Mouse (Mus musculus) limb, embryonic 11.5 days (tissue): Measurements from ENCODE around the gene Fads6. TPM values are rescaled to one million over a fixed set of nuclear protein-coding genes. Genes with fewer than 3 reads are reported as not detected.

Experiments used
- ATAC-seq: fragments of 200-750 bp; cut with Nextera tagmentation; 2 replicates; pipeline ENCODE4 v1.8.0; 2017; ENCODE audit warnings: low read depth; ENCODE audit not compliant: insufficient number of reproducible peaks, low FRiP score, low TSS enrichment
- DNase-seq: peaks from one replicate; pipeline ENCODE4 v3.0.0-alpha.2; 2015; ENCODE audit warnings: low spot score
- H3K27ac ChIP-seq: fragments of 300-500 bp; sonication (generic); replicated peaks from 2 replicates; pipeline ENCODE4 v1.5.1; 2014; ENCODE audit warnings: low read depth, mild to moderate bottlenecking, low read length
- H3K27me3 ChIP-seq: fragments of 300-500 bp; sonication (generic); 2 replicates; pipeline ENCODE4 v1.6.1; 2014; ENCODE audit warnings: mild to moderate bottlenecking, low read length, mixed read lengths; ENCODE audit not compliant: control insufficient read depth, insufficient read depth
- H3K36me3 ChIP-seq: fragments of 300-500 bp; sonication (generic); 2 replicates; pipeline ENCODE4 v1.6.1; 2014; ENCODE audit warnings: mild to moderate bottlenecking, low read length, moderate library complexity, mixed read lengths; ENCODE audit not compliant: control insufficient read depth, insufficient read depth
- H3K4me1 ChIP-seq: fragments of 300-500 bp; sonication (generic); 2 replicates; pipeline ENCODE4 v1.6.1; 2014; ENCODE audit warnings: low read length, mixed read lengths; ENCODE audit not compliant: control insufficient read depth, insufficient read depth
- H3K4me2 ChIP-seq: fragments of 300-500 bp; sonication (generic); 2 replicates; pipeline ENCODE4 v1.6.1; 2014; ENCODE audit warnings: low read depth, mild to moderate bottlenecking, moderate library complexity; ENCODE audit not compliant: severe bottlenecking
- H3K4me3 ChIP-seq: fragments of 300-500 bp; sonication (generic); 2 replicates; pipeline ENCODE4 v1.5.1; 2014; ENCODE audit warnings: low read depth, low read length
- H3K9ac ChIP-seq: fragments of 300-500 bp; sonication (generic); 2 replicates; pipeline ENCODE4 v1.6.1; 2014; ENCODE audit warnings: mild to moderate bottlenecking, low read length
- H3K9me3 ChIP-seq: fragments of 300-500 bp; sonication (generic); 2 replicates; pipeline ENCODE4 v1.6.1; 2016; ENCODE audit warnings: low read length; ENCODE audit not compliant: control insufficient read depth
- WGBS: fragments of 180-500 bp; shearing (Covaris S2); extraction: QIAGEN DNeasy Blood & Tissue Kit; methylation state at CpG from one replicate; pipeline ENCODE4 v1.1.7; 2014; 5-methylcytosine and 5-hydroxymethylcytosine counted together
- polyA plus RNA-seq: library from polyadenylated mRNA; unstranded; fragments of >200 nt; fragmentation: Nextera tagmentation; extraction: Ambion mirVana; gene quantifications from 2 replicates; pipeline ENCODE4 v1.2.1, GENCODE M21; 2014

The Fads6 gene
- polyA plus RNA-seq, 1 experiment from 2014 or later: 0.04 TPM

DNA sequence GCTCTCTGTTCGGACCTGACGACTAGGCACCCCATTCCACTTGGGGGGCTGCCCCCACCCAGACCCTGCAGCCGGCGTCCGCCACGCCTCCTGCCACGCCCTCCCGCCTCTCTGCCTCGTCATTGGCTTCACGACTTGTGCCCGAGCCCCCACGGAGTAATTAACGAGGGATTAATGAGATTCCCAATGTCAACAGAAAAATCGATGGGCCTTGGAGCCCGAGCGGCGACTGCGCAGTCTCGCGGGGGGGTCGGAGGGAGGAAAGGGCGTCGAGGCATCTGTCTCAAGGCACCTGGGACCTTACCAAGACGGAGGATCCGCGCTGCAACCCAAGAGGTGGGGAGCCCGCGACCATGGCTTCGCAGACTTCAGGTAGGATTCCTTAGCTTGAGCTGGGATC, 37.1 kb upstream of the Fads6 start, which contains the start of gene Otop3:
Gene Otop3, plus strand, starts transcription at position 201 of the 400 bp plus-strand sequence.
- H3K9me3 ChIP-seq: no peaks in the 10 kb centered on the region
- H3K4me1 ChIP-seq: no peaks in the 10 kb centered on the region
- H3K36me3 ChIP-seq: no peaks in the 10 kb centered on the region
- DNase-seq: no peak
- no peak within 1 kb of the TSS for H3K9ac ChIP-seq
- no peak within 1 kb of the TSS for H3K4me3 ChIP-seq
- peaks cover 33% of the 10 kb centered on the region for H3K27me3 ChIP-seq
- 5% methylated on average over 29 of the region's 29 CpGs for WGBS
- H3K27ac ChIP-seq: no peak within 1 kb of the TSS
- no peak within 1 kb of the TSS for H3K4me2 ChIP-seq
- no peak for ATAC-seq

DNA sequence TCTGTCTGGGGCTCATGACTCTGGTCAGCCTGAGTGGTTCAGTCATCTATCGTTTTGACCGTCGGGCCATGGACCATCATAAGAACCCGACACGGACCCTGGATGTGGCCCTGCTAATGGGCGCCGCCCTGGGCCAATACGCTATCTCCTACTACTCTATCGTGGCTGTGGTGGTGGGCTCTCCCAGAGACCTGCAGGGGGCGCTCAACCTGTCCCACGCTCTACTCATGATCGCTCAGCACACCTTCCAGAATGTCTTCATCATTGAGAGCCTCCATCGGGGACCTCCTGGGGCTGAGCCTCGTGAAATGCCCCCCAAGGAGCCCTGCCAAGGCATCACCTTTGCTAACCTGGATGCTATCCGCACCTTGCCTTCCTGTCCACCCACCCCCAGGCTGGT, 31.9 kb upstream of the Fads6 start:
- H3K9me3 ChIP-seq: no peaks in the 10 kb centered on the region
- no peaks in the 10 kb centered on the region for H3K36me3 ChIP-seq
- WGBS: 71% methylated on average over 15 of the region's 15 CpGs
- H3K27me3 ChIP-seq: peaks cover 13% of the 10 kb centered on the region
- no peak overlapping the region for H3K4me2 ChIP-seq
- ATAC-seq (no peak), DNase-seq (no peak)
- no peak overlapping the region for H3K9ac ChIP-seq
- no peaks in the 10 kb centered on the region for H3K4me1 ChIP-seq
- H3K27ac ChIP-seq: no peak overlapping the region
- H3K4me3 ChIP-seq: no peak overlapping the region

DNA sequence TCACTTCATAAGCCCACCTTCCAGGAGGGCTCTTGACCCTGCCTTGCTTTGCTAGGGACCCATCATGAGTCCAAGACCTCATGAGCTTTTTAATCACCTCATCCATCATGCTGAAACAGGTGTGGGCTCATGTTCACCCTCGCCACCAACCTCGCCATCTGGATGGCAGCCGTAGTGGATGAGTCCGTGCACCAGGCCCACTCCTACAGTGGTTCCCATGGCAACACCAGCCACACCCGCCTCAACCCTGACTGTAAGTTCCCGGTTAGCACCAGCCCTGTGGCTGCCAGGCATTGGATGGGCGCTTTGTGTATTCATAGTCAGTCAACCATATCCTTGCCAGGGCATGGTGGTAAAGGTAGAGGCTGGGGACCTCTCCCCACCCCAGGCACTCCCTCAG, 29.3 kb upstream of the Fads6 start:
- 0 out of 2 replicates have a peak, but pooled peaks cover 2% of the 10 kb centered on the region for H3K4me1 ChIP-seq
- no peaks in the 10 kb centered on the region for H3K9me3 ChIP-seq
- H3K27ac ChIP-seq: no peak overlapping the region
- H3K27me3 ChIP-seq: peaks cover 30% of the 10 kb centered on the region
- 51% methylated on average over 7 of the region's 7 CpGs for WGBS
- H3K4me3 ChIP-seq: no peak overlapping the region
- no peak for ATAC-seq
- no peak overlapping the region for H3K4me2 ChIP-seq
- H3K9ac ChIP-seq: no peak overlapping the region
- peak; percentile 27 for DNase-seq
- no peaks in the 10 kb centered on the region for H3K36me3 ChIP-seq

DNA sequence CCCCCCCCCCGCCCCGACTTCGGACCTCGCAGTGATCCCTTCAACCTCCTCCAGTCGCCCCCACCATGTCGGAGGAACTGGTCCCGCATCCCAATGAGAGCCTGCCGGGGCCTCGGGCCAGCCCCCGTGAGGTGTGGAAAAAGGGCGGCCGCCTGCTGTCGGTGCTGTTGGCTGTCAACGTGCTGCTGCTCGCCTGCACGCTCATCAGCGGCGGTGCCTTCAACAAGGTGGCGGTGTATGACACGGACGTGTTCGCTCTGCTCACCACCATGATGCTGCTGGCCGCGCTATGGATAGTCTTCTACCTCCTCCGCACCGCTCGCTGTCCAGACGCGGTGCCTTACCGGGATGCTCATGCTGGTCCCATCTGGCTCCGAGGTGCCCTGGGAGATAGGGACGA, 25.9 kb upstream of the Fads6 start:
- Histone ChIP-seq H3K4me3 (no peak overlapping the region), H3K27me3 (peaks cover 63% of the 10 kb centered on the region), H3K4me1 (0 out of 2 replicates have a peak, but pooled peaks cover 2% of the 10 kb centered on the region), H3K9ac (no peak overlapping the region), H3K27ac (no peak overlapping the region), H3K4me2 (no peak overlapping the region), H3K36me3 (no peaks in the 10 kb centered on the region), H3K9me3 (no peaks in the 10 kb centered on the region)
- DNase-seq (peak; percentile 26), ATAC-seq (no peak)
- WGBS: 14% methylated on average over 32 of the region's 32 CpGs

DNA sequence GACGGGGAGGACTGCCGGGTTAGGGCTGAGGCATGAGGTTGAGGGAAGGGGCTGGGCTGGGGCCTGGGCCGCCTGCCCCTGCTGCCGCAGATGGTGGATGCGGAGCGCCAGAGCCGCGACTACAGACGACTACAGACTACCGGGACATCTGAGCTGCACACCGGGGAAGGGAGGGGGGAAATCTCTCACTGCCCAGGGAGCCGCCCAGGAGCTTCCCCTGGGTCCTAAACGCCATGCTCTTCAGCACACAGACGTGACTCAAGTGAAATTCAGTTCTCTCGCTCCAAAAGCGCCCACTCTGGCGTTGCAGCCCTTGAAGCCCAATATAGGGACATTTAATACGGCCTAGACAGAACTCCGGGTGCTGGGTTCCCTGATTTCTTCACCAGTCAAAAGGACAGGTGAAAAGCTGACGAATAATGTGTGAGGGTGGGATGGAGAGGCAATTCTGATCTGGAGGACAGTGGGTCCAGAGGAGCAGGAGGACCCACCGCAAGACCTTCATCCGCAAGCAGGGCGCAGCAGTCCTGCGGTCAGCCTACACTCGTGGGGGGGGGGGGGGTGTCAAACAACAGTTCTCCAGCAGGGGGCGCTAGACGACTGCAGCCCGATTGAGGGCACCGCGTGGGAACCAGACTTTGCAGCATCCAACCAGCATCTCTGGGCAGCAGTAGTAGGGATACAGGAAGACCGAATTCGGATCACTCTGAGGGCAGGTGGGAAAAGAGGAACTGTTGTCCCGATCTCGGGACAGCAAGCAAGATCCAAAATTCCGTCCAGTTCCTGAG, 24.6 kb upstream of the Fads6 start, which contains the start of gene Ush1g:
Gene Ush1g, minus strand, starts transcription at position 136 of the 788 bp plus-strand sequence.
- Histone ChIP-seq H3K4me1 (0 out of 2 replicates have a peak, but pooled peaks cover 2% of the 10 kb centered on the region), H3K4me2 (no peak within 1 kb of the TSS), H3K36me3 (no peaks in the 10 kb centered on the region), H3K4me3 (no peak within 1 kb of the TSS), H3K27ac (no peak within 1 kb of the TSS), H3K9ac (no peak within 1 kb of the TSS), H3K9me3 (no peaks in the 10 kb centered on the region), H3K27me3 (peaks cover 75% of the 10 kb centered on the region)
- WGBS: 5% methylated on average over 35 of the region's 35 CpGs
- ATAC-seq: peak; percentile 58; the same call in 1 of the 2 replicates
- DNase-seq: peak; percentile 86

DNA sequence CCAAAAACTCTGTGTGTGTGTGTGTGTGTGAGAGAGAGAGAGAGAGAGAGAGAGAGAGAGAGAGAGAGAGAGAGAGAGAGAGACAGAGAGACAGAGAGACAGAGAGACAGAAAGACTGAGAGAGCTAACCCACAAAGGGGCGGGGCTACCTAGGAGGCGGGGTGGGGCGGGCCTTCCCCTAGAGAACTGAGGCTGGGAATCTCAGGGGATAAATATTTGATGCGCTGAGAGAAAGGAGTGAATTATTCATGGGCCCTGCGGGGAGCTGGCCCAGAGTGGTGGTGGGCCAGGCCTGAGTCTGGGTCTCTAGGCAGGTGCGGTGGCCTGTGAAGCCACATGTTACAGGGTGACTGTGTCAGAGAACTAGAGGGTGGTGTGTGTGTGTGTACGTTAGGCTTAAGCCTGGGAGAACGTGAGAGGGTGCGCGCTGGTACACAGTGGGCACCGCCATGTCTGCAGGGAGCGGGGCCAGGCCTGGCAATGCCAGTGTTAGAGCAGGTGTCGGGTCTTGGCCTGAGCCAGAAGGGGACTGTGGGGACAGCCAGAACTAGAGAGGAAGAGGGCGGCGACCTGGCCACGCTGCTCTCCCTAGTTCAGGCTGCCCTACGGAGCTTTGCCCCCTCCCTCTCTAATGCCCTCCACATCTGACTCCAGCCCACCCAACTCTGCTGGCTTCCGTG, 22.4 kb upstream of the Fads6 start:
- Histone ChIP-seq H3K4me1 (0 out of 2 replicates have a peak, but pooled peaks cover 2% of the 10 kb centered on the region), H3K27ac (no peak overlapping the region), H3K36me3 (no peaks in the 10 kb centered on the region), H3K4me3 (no peak overlapping the region), H3K9ac (no peak overlapping the region), H3K4me2 (no peak overlapping the region), H3K9me3 (no peaks in the 10 kb centered on the region), H3K27me3 (peaks cover 98% of the 10 kb centered on the region)
- no peak for DNase-seq
- no peak for ATAC-seq
- WGBS: 7% methylated on average over 18 of the region's 18 CpGs

DNA sequence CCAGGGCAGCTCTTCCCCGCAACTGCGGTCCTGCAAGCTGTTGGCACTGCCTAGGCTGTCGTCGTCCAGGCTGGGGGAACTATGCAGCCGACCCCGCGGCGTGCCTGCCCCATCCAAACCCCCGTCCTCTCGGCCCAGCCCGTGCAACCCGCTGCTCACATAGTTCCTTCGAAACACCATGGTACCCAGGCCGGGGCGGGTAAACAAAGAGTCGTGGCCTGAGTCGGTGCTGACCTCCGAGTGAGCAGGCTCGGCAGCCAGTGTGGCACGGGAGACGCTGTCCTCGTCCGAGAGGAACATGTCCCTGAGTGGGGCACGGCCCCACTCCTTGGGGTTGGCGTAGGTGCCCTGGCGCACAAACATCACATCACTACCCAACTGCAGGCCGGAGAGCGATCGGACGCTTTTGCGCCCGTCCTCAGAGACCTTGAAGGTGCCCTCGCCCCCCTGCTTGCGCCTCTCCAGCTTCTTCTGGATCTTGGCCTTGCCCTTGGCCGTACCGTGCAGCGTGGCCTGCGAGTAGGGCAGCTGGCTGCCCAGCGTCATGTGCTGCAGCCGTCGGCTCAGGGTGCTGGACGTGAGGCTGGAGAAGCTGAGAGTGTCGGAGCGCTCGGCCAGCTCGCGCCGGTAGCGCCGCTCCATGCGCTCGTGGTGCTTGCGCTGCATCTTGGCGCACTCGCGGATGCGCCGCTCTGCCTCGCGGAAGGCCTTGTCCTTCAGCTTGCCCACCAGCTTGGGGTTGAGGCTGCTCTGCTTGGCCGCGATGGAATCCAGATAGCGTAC, 21.0 kb upstream of the Fads6 start:
- Histone ChIP-seq H3K4me1 (0 out of 2 replicates have a peak, but pooled peaks cover 2% of the 10 kb centered on the region), H3K4me3 (peak overlapping the region; percentile 5; the same call in 1 of the 2 replicates), H3K9ac (no peak overlapping the region), H3K36me3 (no peaks in the 10 kb centered on the region), H3K27me3 (peaks cover 92% of the 10 kb centered on the region), H3K27ac (no peak overlapping the region), H3K9me3 (no peaks in the 10 kb centered on the region), H3K4me2 (no peak overlapping the region)
- 3% methylated on average over 63 of the region's 63 CpGs for WGBS
- no peak for ATAC-seq
- DNase-seq: peak; percentile 33

DNA sequence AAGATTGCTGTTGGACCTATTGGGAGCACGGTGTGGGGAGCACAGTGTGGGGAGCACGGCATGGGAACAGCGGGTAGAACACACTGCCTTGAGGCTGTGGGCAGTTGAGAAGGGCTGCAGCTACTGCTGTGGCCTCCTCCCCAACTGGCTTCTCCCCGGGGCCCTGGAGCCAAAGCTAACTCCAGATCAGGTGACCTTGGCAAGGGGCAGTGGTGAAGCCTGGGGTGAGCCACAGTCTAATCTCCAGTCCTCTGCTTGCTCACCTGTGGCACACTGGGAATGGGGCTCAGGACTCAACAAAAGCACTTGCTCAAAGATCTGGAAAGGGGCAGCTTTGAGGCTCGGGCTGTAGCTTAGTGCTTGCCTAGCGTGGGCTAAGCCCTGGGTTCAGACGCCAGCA, 19.7 kb upstream of the Fads6 start:
- H3K27me3 ChIP-seq: peaks cover 81% of the 10 kb centered on the region
- no peak overlapping the region for H3K27ac ChIP-seq
- ATAC-seq (no peak), DNase-seq (no peak)
- no peaks in the 10 kb centered on the region for H3K36me3 ChIP-seq
- no peaks in the 10 kb centered on the region for H3K9me3 ChIP-seq
- H3K4me1 ChIP-seq: 0 out of 2 replicates have a peak, but pooled peaks cover 2% of the 10 kb centered on the region
- H3K4me2 ChIP-seq: no peak overlapping the region
- H3K9ac ChIP-seq: no peak overlapping the region
- no peak overlapping the region for H3K4me3 ChIP-seq
- 54% methylated on average over 7 of the region's 7 CpGs for WGBS
